Mouse (Mus musculus) ES-Bruce4 (cell line): ENCODE results near the gene Atg10.

ENCODE experiments used
- CTCF ChIP-seq: IDR thresholded peaks from one replicate; pipeline ENCODE4 v1.8.1; 2011; ENCODE audit warnings: low read depth, low read length
- POLR2A ChIP-seq: IDR thresholded peaks from one replicate; pipeline ENCODE4 v1.8.1; 2011; ENCODE audit warnings: low read length; ENCODE audit not compliant: insufficient read depth

DNA sequence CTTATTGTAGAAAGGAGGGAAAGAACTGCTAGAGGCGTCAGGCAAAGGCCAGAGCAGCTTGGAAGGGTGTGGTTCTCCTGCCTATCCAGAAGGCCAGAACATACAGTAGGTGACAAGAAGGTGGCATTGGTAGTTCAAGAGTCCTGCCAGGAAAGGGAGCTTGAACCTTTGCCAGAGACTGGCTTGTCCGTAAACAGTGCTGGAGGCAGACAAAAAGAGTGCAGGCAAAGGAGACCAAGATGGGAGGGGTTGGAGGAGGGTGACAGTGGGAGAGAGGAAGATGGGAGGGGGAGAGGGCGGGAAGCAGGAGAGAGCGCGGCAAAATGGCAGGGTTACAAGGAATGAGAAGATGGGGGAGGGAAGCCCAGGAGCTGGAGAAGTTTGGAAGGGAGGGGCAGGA, 61.3 kb downstream of the Atg10 start:
- TF ChIP-seq CTCF (no peak), POLR2A (no peak)
